Mouse (Mus musculus): Measurements from ENCODE around the gene Amh.

GRCm38 (mm10) chr10:80784302-80784701 is 20.7 kb upstream of the Amh start:
- TF ChIP-seq CTCF (IDR thresholded peaks at IDR 0.05; ENCODE audit: control insufficient read depth, insufficient read depth, insufficient replicate concordance, low read depth, low read length) = no peak
- no peak for TF ChIP-seq POLR2A (IDR thresholded peaks at IDR 0.05; ENCODE audit: control insufficient read depth, low read depth, low read length)
